Mouse (Mus musculus) c-Kit-positive CD71-negative TER-119-negative erythroid progenitor cells, embryonic 14.5 days (primary cell): ENCODE measurements around the gene Gm11232.

Experiments used
- DNase-seq: peaks from one replicate; pipeline ENCODE4 v3.0.0-alpha.2; 2013; ENCODE audit warnings: low read depth

Gm11232 gene

GRCm38 (mm10) chr4:71757865-71758264, at the start of gene Gm11232:
Gene Gm11232 (minus strand): TSS chr4:71757965.
- no peak for DNase-seq

GRCm38 (mm10) chr4:71805977-71806534, 48.3 kb upstream of the Gm11232 start:
- DNase-seq, result no peak

GRCm38 (mm10) chr4:71765529-71765928, 7.8 kb upstream of the Gm11232 start:
- no peak for DNase-seq

- no peak for DNase-seq
These were observed 7.3 kb upstream of the Gm11232 start for GRCm38 (mm10) chr4:71765071-71765470.

- no peak for DNase-seq
These were observed 1.1 kb downstream of the Gm11232 start for GRCm38 (mm10) chr4:71756441-71757221.

- DNase-seq, result no peak
These were observed 12.0 kb downstream of the Gm11232 start for GRCm38 (mm10) chr4:71745741-71746140.

GRCm38 (mm10) chr4:71736529-71736928, 21.2 kb downstream of the Gm11232 start:
- no peak for DNase-seq

- no peak for DNase-seq
These were observed 22.5 kb downstream of the Gm11232 start for GRCm38 (mm10) chr4:71735261-71735660.

GRCm38 (mm10) chr4:71729401-71729800, 28.4 kb downstream of the Gm11232 start:
- no peak for DNase-seq

GRCm38 (mm10) chr4:71727611-71728010, 30.2 kb downstream of the Gm11232 start:
- no peak for DNase-seq

- DNase-seq, result no peak
These were observed 30.7 kb downstream of the Gm11232 start for GRCm38 (mm10) chr4:71727056-71727455.

GRCm38 (mm10) chr4:71725889-71726288, 31.9 kb downstream of the Gm11232 start:
- DNase-seq, result no peak
